Mouse (Mus musculus) ES-Bruce4 (cell line): ENCODE measurements around the gene Ucma.

Source experiments
- CTCF ChIP-seq: IDR thresholded peaks from one replicate; pipeline ENCODE4 v1.8.1; 2011; ENCODE audit warnings: low read depth, low read length
- EP300 ChIP-seq: IDR thresholded peaks from 2 replicates; pipeline ENCODE4 v1.6.1; 2011; ENCODE audit warnings: low read depth, low read length; ENCODE audit not compliant: insufficient read depth
- POLR2A ChIP-seq: IDR thresholded peaks from one replicate; pipeline ENCODE4 v1.8.1; 2011; ENCODE audit warnings: low read length; ENCODE audit not compliant: insufficient read depth

DNA sequence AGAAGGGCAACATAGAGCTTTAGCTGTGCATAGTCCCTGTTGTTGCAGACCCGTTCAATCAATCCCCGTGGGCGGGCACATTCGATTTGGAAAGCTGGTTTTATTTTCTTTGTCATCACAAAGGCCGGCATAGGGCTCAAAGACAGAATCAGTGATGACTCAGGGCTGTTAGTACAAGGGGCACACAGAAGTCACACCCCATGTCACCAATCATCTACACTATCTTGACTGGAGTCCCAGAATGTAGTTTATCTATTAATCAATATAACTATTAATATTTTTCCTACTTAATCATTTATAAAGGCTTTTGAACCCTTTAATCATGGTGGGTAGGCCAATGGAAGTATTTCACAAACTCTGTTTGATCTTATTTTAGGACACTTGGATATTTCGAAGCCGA is 38.0 kb upstream of the Ucma start:
- TF ChIP-seq POLR2A (no peak), CTCF (no peak), EP300 (no peak)
